Mouse (Mus musculus) heart, embryonic 16.5 days (tissue): ENCODE data around the gene Mxi1. TPM values are rescaled to one million over a fixed set of nuclear protein-coding genes. Genes with fewer than 3 reads are reported as not detected.

Experiments
- ATAC-seq: fragments of 200-750 bp; cut with Nextera tagmentation; replicated peaks from 2 replicates; pipeline ENCODE4 v1.8.0; 2017; ENCODE audit warnings: moderate number of reproducible peaks; ENCODE audit not compliant: insufficient read depth, low FRiP score; ENCODE audit errors: extremely low read depth
- H3K27ac ChIP-seq: fragments of 300-500 bp; sonication (generic); 2 replicates; pipeline ENCODE4 v1.5.1; 2014; ENCODE audit warnings: mild to moderate bottlenecking, low read length, control low read depth, moderate library complexity
- H3K27me3 ChIP-seq: fragments of 300-500 bp; sonication (generic); 2 replicates; pipeline ENCODE4 v1.6.1; 2014; ENCODE audit warnings: low read length, mixed read lengths; ENCODE audit not compliant: control insufficient read depth, insufficient read depth
- H3K36me3 ChIP-seq: fragments of 300-500 bp; sonication (generic); 2 replicates; pipeline ENCODE4 v1.6.1; 2014; ENCODE audit not compliant: control insufficient read depth, insufficient read depth
- H3K4me1 ChIP-seq: fragments of 300-500 bp; sonication (generic); 2 replicates; pipeline ENCODE4 v1.6.1; 2014; ENCODE audit warnings: low read length, mixed read lengths; ENCODE audit not compliant: control insufficient read depth, insufficient read depth
- H3K4me2 ChIP-seq: fragments of 300-500 bp; sonication (generic); 2 replicates; pipeline ENCODE4 v1.6.1; 2014; ENCODE audit warnings: low read depth, mild to moderate bottlenecking, control low read depth, low read length
- H3K4me3 ChIP-seq: fragments of 300-500 bp; sonication (generic); 2 replicates; pipeline ENCODE4 v1.5.1; 2014; ENCODE audit warnings: mild to moderate bottlenecking, control low read depth, low read length
- H3K9ac ChIP-seq: fragments of 300-500 bp; sonication (generic); 2 replicates; pipeline ENCODE4 v1.6.1; 2014; ENCODE audit warnings: low read length, control low read depth
- H3K9me3 ChIP-seq: fragments of 300-500 bp; sonication (generic); replicated peaks from 2 replicates; pipeline ENCODE4 v1.6.1; 2016; ENCODE audit warnings: low read length; ENCODE audit not compliant: control insufficient read depth
- WGBS: fragments of 180-500 bp; shearing (Covaris S2); extraction: QIAGEN DNeasy Blood & Tissue Kit; methylation state at CpG from one replicate; pipeline ENCODE4 v1.1.7; 2014; 5-methylcytosine and 5-hydroxymethylcytosine counted together
- polyA plus RNA-seq: library from polyadenylated mRNA; unstranded; fragments of >200 nt; fragmentation: Nextera tagmentation; extraction: Ambion mirVana; gene quantifications from 2 replicates; pipeline ENCODE4 v1.2.1, GENCODE M21; 2015

The Mxi1 gene
- polyA plus RNA-seq, 1 experiment from 2014 or later: 28.7 TPM

DNA sequence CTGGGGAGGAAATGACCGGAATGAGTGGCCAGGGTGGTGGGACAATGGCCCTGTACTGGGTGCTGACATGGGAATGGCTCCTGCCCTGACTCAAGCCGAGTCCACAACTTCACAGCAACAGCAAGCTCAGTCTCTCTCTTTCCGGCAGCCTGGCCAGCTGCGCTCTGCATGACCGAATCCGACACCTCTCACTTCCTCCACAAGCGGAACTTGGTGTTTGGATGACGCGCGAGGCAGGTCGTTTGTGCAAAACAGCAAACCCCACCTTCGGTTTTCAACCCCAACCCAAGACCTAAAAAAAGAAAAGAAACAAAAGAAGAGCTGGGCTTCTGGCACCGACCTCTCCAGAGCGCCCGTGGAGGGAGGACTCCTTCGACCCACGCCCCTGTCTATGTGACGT lies 114.3 kb downstream of the Mxi1 start:
- Histone ChIP-seq H3K9ac (peak overlapping the region; percentile 18; the same call in 1 of the 2 replicates), H3K4me3 (peak overlapping the region; percentile 23; the same call in 1 of the 2 replicates), H3K27me3 (no peaks in the 10 kb centered on the region), H3K36me3 (no peaks in the 10 kb centered on the region), H3K4me1 (peaks cover 22% of the 10 kb centered on the region), H3K9me3 (no peaks in the 10 kb centered on the region), H3K27ac (peak overlapping the region; percentile 72), H3K4me2 (peak overlapping the region; percentile 49)
- ATAC-seq: 0 out of 2 replicates have a peak, but pooled peaks have one; percentile 7
- 39% methylated on average over 18 of the region's 18 CpGs for WGBS

Other genes starting within 250 kb of the Mxi1 start
- gene Add3, start 170.1 kb upstream of the Mxi1 start, polyA plus RNA-seq: 107 and 109 TPM in 2 replicates
- 3.5 TPM in 1 of 2 replicates, not detected in the other for gene Gm10197, start 61.2 kb downstream of the Mxi1 start, polyA plus RNA-seq
- 25.5 and 28.0 TPM in 2 replicates for gene Smndc1, start 80.1 kb downstream of the Mxi1 start, polyA plus RNA-seq
- 9.0 and 11.5 TPM in 2 replicates for gene Dusp5, start 218.6 kb downstream of the Mxi1 start, polyA plus RNA-seq